In the genomic region with DNA sequence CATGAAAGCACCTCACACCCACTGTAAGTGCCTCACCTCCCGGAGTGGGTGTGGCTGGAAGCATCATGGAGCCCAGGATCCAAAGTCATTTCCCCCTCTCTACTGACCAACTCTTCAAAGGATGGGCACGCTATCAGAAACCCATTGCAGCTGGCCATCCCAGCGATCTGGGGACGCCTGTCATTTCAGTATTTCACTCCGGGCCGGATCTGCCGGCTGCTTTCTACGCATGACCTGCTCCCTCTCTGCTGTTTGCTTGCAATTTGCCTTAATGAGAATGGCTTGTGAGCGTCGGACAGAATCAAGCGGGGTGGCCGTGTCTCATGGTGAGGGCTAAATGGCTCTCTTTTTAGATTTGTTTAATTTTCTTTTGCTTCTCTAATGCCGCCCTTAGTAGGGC, we compare ENCODE assay signal across 20 mouse cellular contexts.
"Had no signal": no experiment of that assay in that cellular context is flagged by ENCODE, and none has a peak within 500 bp of the region (broad histone marks: within the 10 kb centered on the region; RNA-seq: fewer than 3 reads in every experiment).

No protein-coding gene starts in this region.

- H3K4me1 ChIP-seq: neural tube, embryonic 12.5 days had no signal

- H3K9ac ChIP-seq: kidney, embryonic 15.5 days; limb, embryonic 12.5 days; limb, embryonic 15.5 days; liver, embryonic 14.5 days; liver, postnatal 0 days; lung, embryonic 14.5 days; midbrain, embryonic 12.5 days; neural tube, embryonic 12.5 days had no signal

- H3K4me2 ChIP-seq: kidney, embryonic 15.5 days; limb, embryonic 12.5 days; limb, embryonic 15.5 days; liver, embryonic 11.5 days; lung, embryonic 14.5 days; midbrain, embryonic 12.5 days; neural tube, embryonic 12.5 days had no signal

- ATAC-seq: intestine, embryonic 16.5 days; liver, postnatal 0 days; lung, postnatal 0 days had no signal

- H3K36me3 ChIP-seq: midbrain, embryonic 12.5 days; neural tube, embryonic 12.5 days had no signal

- H3K9me3 ChIP-seq: kidney, embryonic 15.5 days; limb, embryonic 12.5 days; limb, embryonic 15.5 days; midbrain, embryonic 12.5 days; neural tube, embryonic 12.5 days had no signal

- DNase-seq: kidney, adult 8-10 months; kidney, postnatal 14 days; layer of hippocampus, adult 9-11 months; liver, postnatal 0 days; lung, embryonic 14.5 days; right cerebral cortex, adult 18-20 months; right cerebral cortex, postnatal 14 days; right cerebral cortex, postnatal 4 days had no signal

- H3K27me3 ChIP-seq: kidney, embryonic 15.5 days; limb, embryonic 12.5 days; limb, embryonic 15.5 days; midbrain, embryonic 12.5 days; neural tube, embryonic 12.5 days had no signal

- H3K27ac ChIP-seq: kidney, embryonic 15.5 days; layer of hippocampus, adult 2 months; limb, embryonic 12.5 days; limb, embryonic 15.5 days; liver, embryonic 14.5 days; macrophage; midbrain, embryonic 12.5 days; neural tube, embryonic 12.5 days; stomach, postnatal 0 days had no signal

- H3K4me3 ChIP-seq: kidney, embryonic 15.5 days; layer of hippocampus, adult 2 months; limb, embryonic 12.5 days; limb, embryonic 15.5 days; midbrain, embryonic 12.5 days; neural tube, embryonic 12.5 days had no signal
